30 mouse cellular contexts compared by ENCODE assay signal in genomic region chr4:123311845-123312244, GRCm38 (mm10). TPM values are rescaled to one million over a fixed set of nuclear protein-coding genes. Genes with fewer than 3 reads are reported as not detected.
"Had no signal": no experiment of that assay in that cellular context is flagged by ENCODE, and none has a peak within 500 bp of the region (broad histone marks: within the 10 kb centered on the region; RNA-seq: fewer than 3 reads in every experiment).

No protein-coding gene starts in this region.

- H3K9ac ChIP-seq: heart, embryonic 13.5 days; heart, embryonic 15.5 days; hindbrain, embryonic 13.5 days; hindbrain, embryonic 15.5 days; intestine, embryonic 15.5 days; kidney, embryonic 15.5 days; limb, embryonic 13.5 days; limb, embryonic 15.5 days; liver, embryonic 12.5 days had no signal

- H3K36me3 ChIP-seq: heart, embryonic 15.5 days; hindbrain, embryonic 13.5 days; hindbrain, embryonic 15.5 days; intestine, embryonic 15.5 days; limb, embryonic 13.5 days; limb, embryonic 15.5 days had no signal

- DNase-seq: gastrocnemius, postnatal 14 days; gastrocnemius, postnatal 36 days; heart, adult 11 months; heart, adult 2 months; heart, postnatal 14 days; heart, postnatal 36 days; kidney, adult 18-20 months; kidney, adult 8-10 months; kidney, postnatal 14 days; kidney, postnatal 36 days; layer of hippocampus, adult 9-11 months; layer of hippocampus, postnatal 36 days; left cerebral cortex, postnatal 4 days had no signal

- H3K4me3 ChIP-seq: heart, adult 2 months; heart, embryonic 13.5 days; heart, embryonic 15.5 days; hindbrain, embryonic 13.5 days; hindbrain, embryonic 15.5 days; intestine, embryonic 15.5 days; kidney, embryonic 15.5 days; limb, embryonic 13.5 days; limb, embryonic 15.5 days; liver, embryonic 12.5 days had no signal

- H3K9me3 ChIP-seq: heart, embryonic 13.5 days; heart, embryonic 15.5 days; hindbrain, embryonic 13.5 days; hindbrain, embryonic 15.5 days; intestine, embryonic 15.5 days; kidney, embryonic 15.5 days; limb, embryonic 13.5 days; limb, embryonic 15.5 days; liver, embryonic 12.5 days had no signal

- H3K4me2 ChIP-seq: heart, embryonic 11.5 days; heart, embryonic 13.5 days; heart, embryonic 15.5 days; hindbrain, embryonic 13.5 days; hindbrain, embryonic 15.5 days; intestine, embryonic 15.5 days; kidney, embryonic 15.5 days; limb, embryonic 13.5 days; limb, embryonic 15.5 days; liver, embryonic 12.5 days had no signal

- H3K4me1 ChIP-seq: hindbrain, embryonic 13.5 days; hindbrain, embryonic 15.5 days; intestine, embryonic 15.5 days; kidney, embryonic 15.5 days; limb, embryonic 13.5 days had no signal

- H3K27me3 ChIP-seq: heart, embryonic 13.5 days; heart, embryonic 15.5 days; hindbrain, embryonic 13.5 days; hindbrain, embryonic 15.5 days; intestine, embryonic 15.5 days; kidney, embryonic 15.5 days; limb, embryonic 13.5 days; limb, embryonic 15.5 days had no signal

- ATAC-seq: inflammation-experienced regulatory T-cells, adult 6 months; intestine, embryonic 15.5 days; intestine, postnatal 0 days; liver, embryonic 12.5 days had no signal

- H3K27ac ChIP-seq: heart, adult 2 months; heart, embryonic 13.5 days; heart, embryonic 15.5 days; hindbrain, embryonic 13.5 days; hindbrain, embryonic 15.5 days; intestine, embryonic 15.5 days; kidney, embryonic 15.5 days; kidney, postnatal 0 days; limb, embryonic 13.5 days; limb, embryonic 15.5 days; liver, embryonic 12.5 days had no signal

RNA-seq across cellular contexts. Expression of gene Oxct2a, which starts 11.6 kb away (rescaled TPM):
- polyA plus RNA-seq: heart, embryonic 11.5 days; heart, embryonic 13.5 days; heart, embryonic 15.5 days; heart, postnatal 0 days; hindbrain, embryonic 11.5 days; hindbrain, embryonic 13.5 days; hindbrain, embryonic 15.5 days; inflammation-experienced regulatory T-cells, adult 6 months; intestine, embryonic 15.5 days; kidney, embryonic 15.5 days; kidney, postnatal 0 days; limb, embryonic 11.5 days; limb, embryonic 13.5 days; liver, adult 2 months had no signal

RNA-seq across cellular contexts. Expression of gene Bmp8a, which starts 31.2 kb away (rescaled TPM):
- polyA plus RNA-seq: heart, adult 2 months; heart, embryonic 15.5 days; heart, postnatal 0 days; inflammation-experienced regulatory T-cells, adult 6 months; liver, adult 2 months had no signal
